Mouse (Mus musculus): Measurements from ENCODE around the gene Blmh.

The Blmh gene

GRCm38 (mm10) chr11:76917230-76917548, 7.4 kb upstream of the Blmh start:
- no peak for DNase-seq

GRCm38 (mm10) chr11:76920607-76921006, 4.0 kb upstream of the Blmh start:
- no peak for DNase-seq

GRCm38 (mm10) chr11:76928586-76928985, 4.0 kb downstream of the Blmh start:
- DNase-seq: peak; percentile 77

GRCm38 (mm10) chr11:76933209-76933608, 8.6 kb downstream of the Blmh start:
- DNase-seq: no peak

GRCm38 (mm10) chr11:76936578-76936977, 12.0 kb downstream of the Blmh start:
- DNase-seq: no peak

GRCm38 (mm10) chr11:76944839-76945238, 20.2 kb downstream of the Blmh start:
- no peak for DNase-seq

- DNase-seq: peak; percentile 90
Measured at GRCm38 (mm10) chr11:76945386-76946202, 21.0 kb downstream of the Blmh start.

GRCm38 (mm10) chr11:76946203-76946585, 21.6 kb downstream of the Blmh start:
- no peak for DNase-seq

GRCm38 (mm10) chr11:76953536-76953935, 28.9 kb downstream of the Blmh start:
- no peak for DNase-seq

GRCm38 (mm10) chr11:76965703-76966102, 41.1 kb downstream of the Blmh start:
- no peak for DNase-seq

GRCm38 (mm10) chr11:76970328-76970727, 45.7 kb downstream of the Blmh start:
- DNase-seq: no peak

GRCm38 (mm10) chr11:76974680-76975319, 50.2 kb downstream of the Blmh start:
- no peak for DNase-seq

GRCm38 (mm10) chr11:76981570-76982141, 57.0 kb downstream of the Blmh start:
- DNase-seq: no peak

GRCm38 (mm10) chr11:76982415-76982814, 57.8 kb downstream of the Blmh start:
- DNase-seq: no peak

GRCm38 (mm10) chr11:76983641-76984040, 59.0 kb downstream of the Blmh start:
- DNase-seq: no peak

GRCm38 (mm10) chr11:76984173-76984572, 59.6 kb downstream of the Blmh start:
- no peak for DNase-seq

- no peak for DNase-seq
Measured at GRCm38 (mm10) chr11:76990839-76991238, 66.2 kb downstream of the Blmh start.

- DNase-seq: no peak
Measured at GRCm38 (mm10) chr11:76992886-76993285, 68.3 kb downstream of the Blmh start.

GRCm38 (mm10) chr11:76995966-76996672, 71.5 kb downstream of the Blmh start:
- no peak for DNase-seq

GRCm38 (mm10) chr11:76997305-76997704, 72.7 kb downstream of the Blmh start:
- peak; percentile 62 for DNase-seq

GRCm38 (mm10) chr11:76997916-76998704, 73.5 kb downstream of the Blmh start, which contains the start of gene Slc6a4:
Gene Slc6a4 (plus strand): TSS chr11:76998603.
- DNase-seq: no peak

GRCm38 (mm10) chr11:76998705-76999226, 74.2 kb downstream of the Blmh start:
- no peak for DNase-seq

Measured in kidney, adult 11 months (tissue).